Mouse (Mus musculus): ENCODE results near the gene Scrt2. TPM values are rescaled to one million over a fixed set of nuclear protein-coding genes. Genes with fewer than 3 reads are reported as not detected.
"Not testable (repeated sequence)": the region's sequence is repeated elsewhere in the genome, so short reads cannot be mapped to it uniquely, and the experiment has no call there.

The Scrt2 gene
- not detected in 2 replicates for total RNA-seq (2017)

DNA sequence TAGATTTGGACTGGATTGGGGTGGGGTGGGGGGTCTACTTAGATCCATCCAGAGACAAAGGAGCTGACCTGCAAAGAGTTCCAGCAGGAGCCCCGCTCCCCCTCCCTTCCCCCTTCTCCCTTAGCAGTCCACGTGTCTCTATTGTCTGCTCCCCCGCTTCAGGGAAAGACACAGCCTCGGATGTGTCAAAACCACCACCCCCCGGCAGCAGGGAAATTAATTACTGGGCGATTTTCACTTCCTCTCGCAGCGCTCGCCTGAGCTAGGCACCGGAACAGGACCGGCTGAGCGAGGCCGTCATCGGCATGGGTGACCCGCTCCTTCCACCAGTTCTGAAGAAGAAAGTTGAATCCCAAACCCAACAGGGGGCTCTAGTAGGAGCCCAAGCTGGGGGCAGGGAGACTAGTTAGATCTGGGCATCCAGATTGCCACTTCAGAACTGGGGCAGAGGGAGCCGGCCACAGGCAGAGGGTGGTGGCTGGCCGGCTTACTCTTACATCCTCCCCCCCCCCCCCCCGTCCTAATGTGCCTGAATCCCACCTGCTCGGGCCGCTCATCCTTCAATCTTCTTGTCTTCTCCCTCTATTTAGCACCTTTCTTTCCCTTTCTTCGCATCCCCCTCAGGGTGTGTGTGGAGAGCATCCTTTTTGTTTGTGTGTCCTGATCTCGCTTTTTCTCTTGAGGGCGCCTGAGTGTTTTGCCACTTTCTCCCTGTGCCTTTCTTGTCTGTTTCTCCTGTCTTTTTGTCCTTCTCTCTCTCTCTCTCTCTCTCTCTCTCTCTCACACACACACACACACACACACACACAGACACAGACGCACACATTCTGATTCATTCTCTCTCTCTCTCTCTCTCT, at the start of gene Scrt2:
TSS of gene Scrt2 (plus strand) at position 845 of the 857 bp plus-strand sequence.
- ATAC-seq (ENCODE audit: extremely low read depth, insufficient number of reproducible peaks, low FRiP score, poor library complexity, severe bottlenecking) = no peak

DNA sequence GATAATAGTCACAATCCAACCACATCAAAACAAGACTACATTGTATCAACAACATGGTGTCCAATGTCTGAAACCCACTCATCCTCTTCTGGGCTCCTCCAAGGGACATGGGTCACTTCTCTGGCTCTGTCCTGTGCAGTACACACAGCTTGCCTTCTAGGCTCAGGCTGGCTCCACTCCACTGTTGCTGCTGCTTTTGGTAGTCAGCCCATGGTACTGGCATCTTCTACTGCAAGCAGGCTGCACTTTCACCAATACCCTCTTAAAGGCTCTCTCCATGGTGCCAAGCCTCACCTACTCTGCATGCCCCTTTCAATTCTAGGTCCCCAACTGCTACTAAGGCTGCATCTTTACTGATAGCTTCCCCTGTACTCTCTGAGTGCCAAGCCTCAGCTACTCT, 41.2 kb upstream of the Scrt2 start:
- ATAC-seq (ENCODE audit: extremely low read depth, insufficient number of reproducible peaks, low FRiP score, poor library complexity, severe bottlenecking) = no peak

DNA sequence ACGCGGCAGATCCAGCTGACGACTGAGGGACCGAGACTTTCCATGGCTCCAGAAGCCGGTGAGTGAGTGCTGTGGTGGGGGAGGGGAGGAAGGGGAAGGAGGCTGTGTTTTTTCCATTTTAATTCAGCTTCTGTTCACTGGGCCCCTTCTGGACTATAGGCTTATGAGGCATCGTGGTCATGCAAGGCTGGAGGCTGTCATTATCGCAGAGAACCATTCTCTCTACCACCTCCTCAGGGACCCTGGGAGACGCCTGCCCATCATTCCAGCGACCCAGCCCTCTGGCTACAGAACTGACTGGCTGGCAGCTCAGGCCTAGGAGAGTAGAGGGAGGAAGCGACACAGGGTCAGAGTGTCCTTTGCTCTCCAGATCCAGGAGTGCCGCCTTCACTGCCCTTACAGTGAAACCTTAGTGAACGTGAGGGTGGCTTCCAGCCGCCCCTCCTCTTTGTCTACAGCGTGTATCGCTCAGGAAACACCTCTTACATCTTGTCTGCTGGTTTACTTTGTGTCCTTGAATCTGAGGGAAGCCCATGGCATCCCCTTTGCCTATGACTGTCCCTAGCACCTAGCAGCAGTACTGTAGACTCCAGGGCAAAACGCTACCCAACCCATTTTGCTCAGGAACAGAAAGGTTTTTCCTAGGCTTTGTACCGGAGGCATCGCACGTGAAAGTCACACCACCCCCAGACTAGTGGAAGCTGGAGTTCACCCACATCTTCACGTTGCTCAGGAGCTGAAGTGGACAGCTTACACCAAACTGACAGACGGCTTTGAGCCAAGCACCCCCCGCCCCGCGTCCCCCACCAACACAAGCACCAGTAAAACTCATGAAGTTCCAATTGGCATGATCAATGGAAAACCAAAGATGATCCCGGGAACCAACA, 34.0 kb upstream of the Scrt2 start:
- no peak for ATAC-seq (ENCODE audit: extremely low read depth, insufficient number of reproducible peaks, low FRiP score, poor library complexity, severe bottlenecking)

DNA sequence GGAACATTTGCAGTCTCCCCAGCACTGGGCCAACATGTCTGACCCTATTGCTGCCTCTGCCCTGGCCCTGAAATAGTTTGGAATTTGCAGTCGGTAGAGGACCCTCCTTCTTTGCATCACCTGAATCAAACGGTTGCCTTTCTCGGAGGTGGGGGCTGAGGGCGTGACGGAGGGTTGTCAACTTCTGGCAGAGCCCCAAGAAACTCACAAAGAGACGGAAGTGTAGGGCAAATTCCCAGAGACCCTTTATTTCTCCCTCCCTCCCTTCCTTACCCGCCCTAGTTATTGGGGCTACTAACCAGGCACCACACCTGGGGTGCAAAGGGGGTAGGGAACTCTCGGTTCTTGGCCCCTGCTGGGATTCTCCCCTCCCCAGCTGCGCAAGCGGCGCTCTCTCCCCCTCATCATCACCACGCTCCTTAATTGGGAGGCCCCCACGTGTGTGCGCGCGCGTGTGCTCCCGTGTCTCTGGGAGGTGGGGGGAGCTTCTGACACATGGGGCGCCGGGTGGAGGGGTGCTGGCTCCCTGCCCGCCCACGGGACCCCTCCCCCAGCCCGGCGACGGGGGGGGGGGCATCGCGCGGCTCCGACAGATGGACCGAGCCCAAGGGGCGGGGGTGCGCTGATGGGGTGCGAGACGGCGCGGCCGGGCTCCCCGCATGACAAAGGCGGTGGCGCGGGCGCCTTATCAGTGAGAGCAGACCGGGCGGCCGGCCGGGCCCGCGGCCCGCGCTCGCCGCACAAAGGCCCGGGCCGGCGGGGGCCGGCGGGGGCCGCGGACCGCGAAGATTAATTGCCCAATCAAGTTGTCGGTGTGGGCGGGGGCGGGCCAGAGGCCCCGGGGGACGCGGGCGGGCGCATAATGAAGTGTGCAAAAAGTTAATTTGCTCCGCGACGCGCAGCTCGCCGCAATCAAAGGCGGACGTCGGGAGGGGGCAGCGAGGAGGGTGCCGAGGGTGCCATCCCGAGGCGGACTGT, 33.0 kb upstream of the Scrt2 start:
- ATAC-seq (ENCODE audit: extremely low read depth, insufficient number of reproducible peaks, low FRiP score, poor library complexity, severe bottlenecking) = no peak

DNA sequence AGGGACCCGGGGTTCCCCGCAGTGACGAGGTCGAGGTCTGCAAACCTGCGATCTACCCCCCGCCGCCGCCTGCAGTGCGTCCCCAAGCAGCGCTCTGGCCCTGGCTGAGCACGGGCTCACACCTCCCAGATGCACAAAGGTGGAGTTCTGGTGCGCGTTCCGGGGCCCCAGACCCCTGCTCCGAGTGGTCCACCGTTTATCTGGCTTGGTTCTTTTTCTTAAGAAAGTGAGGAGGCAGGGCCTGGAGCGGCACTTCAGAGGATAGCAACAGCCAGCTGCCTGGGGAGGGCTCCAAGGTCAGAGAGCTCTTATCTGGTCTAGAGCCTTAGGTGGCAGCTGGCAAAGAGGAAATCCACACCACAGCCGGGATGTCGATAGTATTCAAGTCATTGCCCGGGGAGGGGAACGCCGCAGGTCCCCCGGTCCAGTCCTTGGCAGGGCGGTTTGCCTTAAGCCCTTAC, 32.3 kb upstream of the Scrt2 start:
- ATAC-seq (ENCODE audit: extremely low read depth, insufficient number of reproducible peaks, low FRiP score, poor library complexity, severe bottlenecking) = no peak

DNA sequence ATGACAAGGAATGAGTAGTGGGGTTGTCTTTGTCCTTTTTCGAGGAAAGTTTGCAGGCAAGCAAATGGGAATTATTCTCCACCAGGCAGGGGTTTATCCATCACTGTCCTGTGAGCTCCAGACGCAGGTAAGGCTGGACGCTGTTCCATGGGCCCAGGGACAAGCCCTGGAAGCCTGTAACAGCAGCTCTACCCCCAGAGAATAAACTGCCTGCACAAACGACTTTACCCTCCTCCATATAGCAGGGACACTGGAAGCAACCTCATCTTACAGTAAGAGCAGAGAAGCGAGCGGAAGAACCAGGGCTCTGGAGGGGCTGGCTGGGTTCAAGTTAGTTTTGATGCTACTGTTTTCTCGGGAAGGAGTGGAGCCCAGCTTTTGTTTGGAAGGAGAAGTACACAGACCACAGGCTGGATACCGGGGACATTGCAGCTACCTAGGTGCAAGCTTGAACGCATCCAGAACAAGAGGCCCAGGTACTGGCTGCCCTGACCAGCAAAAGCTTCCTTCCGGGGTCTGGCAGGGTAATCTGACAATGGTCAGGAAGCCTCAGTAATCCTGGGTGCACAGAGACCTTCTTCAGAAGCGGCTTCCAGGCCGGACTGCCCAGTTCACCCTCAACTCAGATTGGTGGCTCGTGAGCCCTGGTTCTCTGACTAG, 31.6 kb upstream of the Scrt2 start:
- ATAC-seq (ENCODE audit: extremely low read depth, insufficient number of reproducible peaks, low FRiP score, poor library complexity, severe bottlenecking) = no peak

DNA sequence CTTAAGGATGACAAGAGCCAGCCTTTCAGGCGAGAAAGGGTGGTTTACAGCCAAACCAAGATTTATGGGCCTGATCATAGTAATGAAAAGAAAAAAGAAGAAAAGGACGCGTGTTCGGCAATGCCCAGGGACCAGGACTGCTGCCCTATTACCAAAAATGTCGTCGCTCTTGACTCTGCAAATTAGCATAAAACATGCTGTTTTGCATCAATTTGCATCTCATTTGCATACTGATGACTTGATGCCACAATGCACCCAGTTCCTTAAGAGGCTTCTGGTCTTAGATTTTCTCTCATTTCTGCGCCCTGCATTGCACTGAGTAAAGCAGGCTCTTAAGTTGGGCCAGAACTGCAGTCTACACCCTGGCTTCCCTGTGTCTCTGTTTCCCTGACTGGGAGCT, 31.0 kb upstream of the Scrt2 start:
- no peak for ATAC-seq (ENCODE audit: extremely low read depth, insufficient number of reproducible peaks, low FRiP score, poor library complexity, severe bottlenecking)

DNA sequence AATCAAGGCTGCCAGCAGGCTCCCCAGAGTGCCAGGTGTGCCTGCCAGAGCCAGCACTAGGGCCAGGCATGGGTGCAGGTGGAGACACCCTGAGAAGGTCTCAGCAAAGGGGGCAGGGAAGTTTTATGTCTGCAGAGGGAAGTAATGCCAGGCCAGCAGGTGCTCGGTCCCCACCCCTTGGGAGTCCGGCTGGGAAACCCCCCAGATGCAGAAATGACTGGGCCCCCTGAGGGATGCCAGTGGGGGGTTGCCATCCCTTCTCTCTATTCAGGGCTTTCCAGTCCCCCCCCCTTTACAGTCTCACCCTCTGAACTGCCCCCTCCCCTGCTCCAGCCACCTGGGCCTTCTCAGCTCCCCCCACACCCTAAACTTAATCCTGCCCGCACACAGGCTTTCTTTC, 29.3 kb upstream of the Scrt2 start:
- ATAC-seq (ENCODE audit: extremely low read depth, insufficient number of reproducible peaks, low FRiP score, poor library complexity, severe bottlenecking) = no peak

DNA sequence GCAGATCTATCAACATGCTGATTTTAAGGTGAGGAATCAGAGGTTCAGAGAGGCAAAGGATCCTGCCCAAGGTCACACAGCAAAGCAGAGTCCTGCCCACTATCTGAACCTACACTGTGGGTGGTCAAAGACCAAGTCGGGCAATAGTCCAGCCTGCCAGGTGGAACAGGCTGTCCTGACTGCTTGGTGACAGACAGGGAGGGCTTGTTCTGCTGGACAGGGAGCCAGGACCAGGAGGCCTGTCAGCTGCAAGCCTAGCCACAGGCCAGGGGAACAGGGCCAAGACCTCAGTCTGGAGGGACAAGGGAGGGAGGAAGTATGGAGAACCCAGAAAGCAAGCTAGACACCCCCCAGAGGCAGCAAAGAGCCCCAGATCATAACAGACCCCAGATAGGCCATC, 25.9 kb upstream of the Scrt2 start:
- ATAC-seq (ENCODE audit: extremely low read depth, insufficient number of reproducible peaks, low FRiP score, poor library complexity, severe bottlenecking) = no peak

DNA sequence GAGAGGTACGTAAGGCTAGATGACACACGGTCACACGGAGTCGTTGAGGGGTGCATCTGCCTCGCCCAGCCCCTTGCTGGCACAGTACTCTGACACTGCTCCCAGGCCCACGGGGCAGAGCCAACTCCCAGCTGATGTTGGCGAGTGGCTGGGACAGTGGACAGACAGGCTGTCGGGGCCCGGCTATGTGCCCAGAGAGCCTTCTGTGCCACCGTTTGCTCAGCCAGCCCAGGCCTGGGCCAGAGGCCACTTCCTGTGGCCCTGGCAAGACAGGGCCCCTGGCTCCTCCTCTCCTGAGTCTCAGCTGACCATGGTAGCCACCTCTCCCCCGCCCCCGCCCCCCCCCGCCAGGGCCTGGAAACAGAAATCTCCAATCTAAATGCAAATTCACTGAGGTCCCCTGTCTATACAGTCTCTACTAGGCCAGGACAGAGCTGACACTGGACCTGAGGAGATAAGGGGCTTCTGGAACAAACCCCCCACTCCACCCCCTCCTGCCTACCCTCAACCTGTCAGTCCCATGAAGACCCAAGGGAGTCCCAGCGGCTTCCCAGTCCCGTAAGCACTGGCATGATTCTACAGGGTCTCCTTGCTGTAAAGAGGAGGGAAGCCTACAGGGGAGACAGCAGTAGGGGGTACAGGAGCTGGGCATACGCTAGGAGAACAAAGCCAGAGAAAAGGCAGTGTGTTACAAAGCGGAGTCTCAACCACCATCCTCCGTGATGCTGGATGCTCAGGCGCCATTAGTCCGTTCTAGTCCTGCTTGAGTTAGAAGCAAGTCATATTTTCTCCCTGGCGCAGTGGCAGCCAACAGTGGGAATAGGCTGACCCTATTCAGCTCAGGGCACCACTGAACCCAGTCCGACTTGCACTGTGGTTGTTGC, 24.7 kb upstream of the Scrt2 start:
- ATAC-seq (ENCODE audit: extremely low read depth, insufficient number of reproducible peaks, low FRiP score, poor library complexity, severe bottlenecking) = no peak

DNA sequence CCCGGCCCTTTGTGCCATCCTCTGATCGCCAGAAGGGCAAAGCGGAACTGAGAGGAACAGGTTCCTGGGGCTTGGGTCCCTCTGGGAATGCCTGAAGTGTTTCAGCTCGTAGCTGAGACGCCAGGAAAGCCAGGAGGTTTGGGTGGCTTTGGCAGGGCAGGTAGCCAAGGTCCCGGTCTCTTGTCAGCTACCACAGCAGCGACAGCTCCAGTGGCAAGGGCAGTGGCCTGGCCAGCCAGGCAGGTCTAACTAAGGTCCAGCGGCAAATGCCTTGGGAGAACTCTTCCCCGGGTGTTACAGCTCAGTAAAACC, 24.1 kb upstream of the Scrt2 start:
- no peak for ATAC-seq (ENCODE audit: extremely low read depth, insufficient number of reproducible peaks, low FRiP score, poor library complexity, severe bottlenecking)

DNA sequence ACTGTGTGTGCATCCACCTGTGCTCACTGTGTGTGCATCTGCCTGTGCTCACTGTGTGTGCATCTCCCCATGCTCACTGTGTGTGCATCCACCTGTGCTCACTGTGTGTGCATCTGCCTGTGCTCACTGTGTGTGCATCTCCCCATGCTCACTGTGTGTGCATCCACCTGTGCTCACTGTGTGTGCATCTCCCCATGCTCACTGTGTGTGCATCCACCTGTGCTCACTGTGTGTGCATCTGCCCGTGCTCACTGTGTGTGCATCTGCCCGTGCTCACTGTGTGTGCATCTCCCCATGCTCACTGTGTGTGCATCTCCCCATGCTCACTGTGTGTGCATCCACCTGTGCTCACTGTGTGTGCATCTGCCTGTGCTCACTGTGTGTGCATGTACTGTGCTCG, 18.5 kb upstream of the Scrt2 start:
- ATAC-seq (ENCODE audit: extremely low read depth, insufficient number of reproducible peaks, low FRiP score, poor library complexity, severe bottlenecking) = not testable (repeated sequence)

DNA sequence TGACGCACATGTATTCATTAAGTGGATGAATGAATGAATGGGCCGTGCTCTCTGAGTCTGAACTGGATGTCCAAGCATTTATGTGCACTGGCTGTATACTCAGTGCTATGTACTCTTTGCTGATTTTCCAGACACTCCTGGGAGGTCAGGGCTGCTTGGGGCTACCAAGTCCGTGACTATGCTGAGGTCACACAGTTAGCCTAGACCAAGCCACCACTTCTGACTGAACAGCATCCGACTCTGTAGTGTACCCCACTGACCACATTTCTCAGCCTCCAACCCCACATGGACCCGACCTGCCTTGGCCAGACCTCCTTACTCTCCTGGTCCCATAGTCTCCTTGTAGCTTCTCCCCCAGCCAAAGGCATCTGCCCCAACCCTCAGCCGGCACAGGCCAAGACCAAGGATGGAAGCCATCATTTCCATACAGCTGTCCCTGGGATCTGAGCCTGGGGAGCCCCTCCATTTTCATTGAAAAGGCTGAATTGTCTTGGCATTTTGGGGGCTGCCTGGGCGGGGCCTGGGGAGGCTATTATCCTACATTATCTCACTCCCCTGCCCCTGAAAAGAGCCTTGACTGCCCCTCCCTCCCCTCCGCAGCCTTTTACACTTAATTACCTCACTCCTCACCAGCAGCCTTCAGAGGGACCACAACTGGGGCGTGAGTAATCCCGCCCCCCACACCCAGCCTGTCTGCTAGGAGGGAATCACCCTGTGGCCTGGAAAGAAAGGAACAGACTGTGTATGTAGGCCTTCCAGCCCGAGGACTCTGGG, 12.5 kb upstream of the Scrt2 start:
- ATAC-seq (ENCODE audit: extremely low read depth, insufficient number of reproducible peaks, low FRiP score, poor library complexity, severe bottlenecking) = no peak

DNA sequence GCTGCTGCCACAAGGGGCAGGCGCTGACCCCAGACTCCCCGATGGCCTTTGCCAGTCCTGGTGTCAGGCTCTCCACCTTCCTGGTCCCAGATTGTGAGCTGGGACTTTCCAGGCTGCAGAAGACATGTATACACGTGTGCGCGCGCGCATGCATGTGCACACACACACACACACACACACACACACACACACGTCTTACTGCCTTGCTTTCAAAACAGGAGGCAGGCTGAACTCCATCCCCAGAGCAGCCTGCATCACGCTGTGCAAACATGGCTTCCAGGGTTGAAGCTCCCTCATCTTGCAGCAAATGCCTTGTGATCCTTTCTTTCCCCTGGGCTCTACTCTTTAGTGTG, 11.9 kb upstream of the Scrt2 start:
- ATAC-seq (ENCODE audit: extremely low read depth, insufficient number of reproducible peaks, low FRiP score, poor library complexity, severe bottlenecking) = no peak

DNA sequence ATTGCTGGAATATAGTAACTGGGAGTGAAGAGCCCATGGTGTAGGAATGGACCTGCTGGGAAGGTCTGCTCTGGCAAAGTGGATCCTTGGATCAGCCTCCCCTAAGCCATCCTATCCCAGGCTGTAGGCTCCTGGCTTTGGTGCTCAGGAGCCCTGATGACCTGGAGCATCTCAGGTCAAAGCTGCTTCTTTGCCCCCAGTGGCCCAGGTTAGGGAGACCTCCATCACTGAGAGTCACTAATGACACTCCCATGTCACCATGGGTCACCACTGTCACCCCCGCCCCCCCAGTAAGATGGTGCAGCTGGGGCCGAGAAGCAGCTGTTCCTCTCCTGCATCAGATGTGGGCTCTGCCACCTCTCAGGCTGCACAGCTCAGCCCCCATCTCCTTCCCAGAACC, 11.4 kb upstream of the Scrt2 start:
- no peak for ATAC-seq (ENCODE audit: extremely low read depth, insufficient number of reproducible peaks, low FRiP score, poor library complexity, severe bottlenecking)

DNA sequence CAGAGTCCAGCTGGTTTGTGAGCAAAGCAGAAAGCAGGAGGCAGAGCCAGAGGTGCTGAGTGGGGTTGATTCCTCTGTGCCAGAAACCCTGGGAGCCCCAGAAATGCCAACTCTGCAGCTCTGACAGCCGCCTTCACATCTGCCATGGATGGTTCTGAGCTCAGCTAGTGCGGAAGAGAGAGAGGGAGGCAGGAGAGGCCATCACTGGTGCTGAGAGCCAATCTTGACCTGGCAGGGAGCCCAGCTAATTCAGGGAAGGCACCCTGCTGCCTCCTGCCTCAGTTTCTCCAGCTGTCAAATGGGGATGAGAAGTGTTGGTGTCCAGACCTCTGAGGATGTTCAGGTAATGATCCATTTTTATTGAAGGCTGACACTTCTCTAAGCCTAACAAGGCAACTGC, 6.8 kb upstream of the Scrt2 start:
- ATAC-seq (ENCODE audit: extremely low read depth, insufficient number of reproducible peaks, low FRiP score, poor library complexity, severe bottlenecking) = no peak

DNA sequence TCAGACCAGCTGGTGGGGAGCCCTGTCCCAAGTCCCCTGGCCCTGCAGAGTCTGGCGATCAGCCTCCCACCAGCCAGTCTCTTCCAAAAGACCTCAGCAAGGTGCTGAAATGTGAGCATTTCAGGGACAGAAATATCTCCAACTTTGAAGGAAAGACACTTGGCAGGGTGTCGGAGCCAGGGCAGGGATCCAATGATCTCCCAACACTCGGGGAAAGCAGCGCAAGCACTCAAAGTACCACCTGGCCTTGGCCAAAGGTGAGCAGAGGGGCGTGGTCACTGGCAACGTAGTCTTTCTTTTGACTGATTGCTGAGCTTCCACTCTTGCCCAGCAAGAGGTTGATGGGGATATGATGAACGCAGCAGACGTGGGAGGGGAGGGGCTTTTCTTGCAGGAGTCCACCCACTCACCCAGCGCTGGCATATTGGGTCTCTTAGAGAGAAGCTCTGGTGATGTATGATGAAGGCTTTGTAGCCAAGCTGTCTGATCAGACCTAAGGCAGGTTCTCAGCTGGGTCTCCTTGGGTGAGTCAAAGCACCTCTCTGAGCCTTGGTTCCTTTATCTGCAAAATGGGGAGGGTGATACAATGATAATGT, 5.9 kb upstream of the Scrt2 start:
- no peak for ATAC-seq (ENCODE audit: extremely low read depth, insufficient number of reproducible peaks, low FRiP score, poor library complexity, severe bottlenecking)

Data from neutrophil, adult 5-6 weeks (primary cell).